Mouse (Mus musculus) liver, embryonic 14.5 days (tissue): Measurements from ENCODE around the gene Srsf1. TPM values are rescaled to one million over a fixed set of nuclear protein-coding genes. Genes with fewer than 3 reads are reported as not detected.
A peak's percentile ranks its signal among the peaks of the same experiment; 100 is the strongest.

Experiments used
- ATAC-seq: fragments of 200-750 bp; cut with Nextera tagmentation; 2 replicates; pipeline ENCODE4 v1.8.0; 2017; ENCODE audit warnings: moderate number of reproducible peaks, mild to moderate bottlenecking, moderate library complexity; ENCODE audit not compliant: insufficient read depth
- DNase-seq, 3 experiments: peaks; one replicate each; pipeline ENCODE4 v3.0.0-alpha.2; 2012 to 2013; ENCODE audit warnings: low read depth in 3 of 3, low spot score in 3 of 3
- H3K27ac ChIP-seq: fragments of 300-500 bp; sonication (generic); 2 replicates; pipeline ENCODE4 v1.5.1; 2014; ENCODE audit warnings: moderate library complexity, mild to moderate bottlenecking, control low read depth, inconsistent platforms
- H3K27me3 ChIP-seq: fragments of 300-500 bp; sonication (generic); 2 replicates; pipeline ENCODE4 v1.6.1; 2014; ENCODE audit warnings: mild to moderate bottlenecking, low read length, moderate library complexity; ENCODE audit not compliant: control insufficient read depth, insufficient read depth
- H3K36me3 ChIP-seq: fragments of 300-500 bp; sonication (generic); replicated peaks from 2 replicates; pipeline ENCODE4 v1.6.1; 2014; ENCODE audit warnings: low read depth; ENCODE audit not compliant: control insufficient read depth, insufficient read depth
- H3K4me1 ChIP-seq, 2 experiments: fragments of 200-500 bp in 1 of 2; fragments of 300-500 bp in 1 of 2; sonication (generic) in 1 of 2; replicated peaks; 2 replicates each; pipeline ENCODE4 v1.6.1; 2012 to 2014; ENCODE audit warnings: antibody characterized with exemption in 1 of 2, inconsistent platforms in 1 of 2, low read length in 1 of 2; ENCODE audit not compliant: control insufficient read depth in 2 of 2, insufficient read depth in 2 of 2
- H3K4me2 ChIP-seq: fragments of 300-500 bp; sonication (generic); 2 replicates; pipeline ENCODE4 v1.6.1; 2014; ENCODE audit warnings: low read depth, mild to moderate bottlenecking, control low read depth, moderate library complexity
- H3K4me3 ChIP-seq, 2 experiments: fragments of 200-500 bp in 1 of 2; fragments of 300-500 bp in 1 of 2; sonication (generic) in 1 of 2; 2 replicates each; pipeline ENCODE4 v1.5.1; 2012 to 2014; ENCODE audit warnings: low read depth in 2 of 2, low read length in 2 of 2, mild to moderate bottlenecking in 2 of 2, control low read depth in 1 of 2, inconsistent platforms in 1 of 2, moderate library complexity in 1 of 2; ENCODE audit not compliant: insufficient read depth in 1 of 2
- H3K9ac ChIP-seq: fragments of 300-500 bp; sonication (generic); replicated peaks from 2 replicates; pipeline ENCODE4 v1.6.1; 2014; ENCODE audit warnings: mild to moderate bottlenecking, control low read depth, moderate library complexity
- H3K9me3 ChIP-seq: fragments of 300-500 bp; sonication (generic); 2 replicates; pipeline ENCODE4 v1.6.1; 2016; ENCODE audit warnings: low read length, mixed read lengths; ENCODE audit not compliant: control insufficient read depth
- CTCF ChIP-seq: IDR thresholded peaks from 2 replicates; pipeline ENCODE4 v1.5.1; 2016; ENCODE audit warnings: antibody characterized with exemption, low read depth, control low read depth
- EP300 ChIP-seq: IDR thresholded peaks from 2 replicates; pipeline ENCODE4 v1.6.1; 2016; ENCODE audit warnings: antibody characterized with exemption, low read depth
- WGBS: fragments of 180-500 bp; shearing (Covaris S2); extraction: QIAGEN DNeasy Blood & Tissue Kit; methylation state at CpG from one replicate; pipeline ENCODE4 v1.1.7; 2014; ENCODE audit not compliant: insufficient replicate concordance; 5-methylcytosine and 5-hydroxymethylcytosine counted together
- polyA plus RNA-seq, 2 experiments: library from polyadenylated mRNA; depleted of rRNA in 1 of 2; stranded (reverse) in 1 of 2; unstranded in 1 of 2; fragments of >200 nt; fragmentation: Nextera tagmentation in 1 of 2; extraction: Ambion mirVana in 1 of 2; gene quantifications; 2 replicates each; pipeline versions ENCODE4 v1.2.1 to v1.2.3; 2012 to 2014

Gene Srsf1
- polyA plus RNA-seq, 2 experiments, result 139 to 163 TPM

GRCm38 (mm10) chr11:88053821-88054220, 6.6 kb downstream of the Srsf1 start:
- Histone ChIP-seq H3K9ac (no peak overlapping the region), H3K4me3 (no peak overlapping the region), H3K4me2 (no peak overlapping the region), H3K4me1 (peaks cover 3 to 8% of the 10 kb centered on the region in 2 experiments; a peak in 3 of 4 replicates), H3K27ac (no peak overlapping the region), H3K36me3 (peaks cover 50% of the 10 kb centered on the region), H3K27me3 (no peaks in the 10 kb centered on the region), H3K9me3 (no peaks in the 10 kb centered on the region)
- DNase-seq (no peak), ATAC-seq (no peak)
- TF ChIP-seq CTCF, result no peak
- no peak for TF ChIP-seq EP300
- WGBS, result 67% methylated on average over 3 of the region's 3 CpGs

- no peak overlapping the region for H3K4me3 ChIP-seq
- H3K36me3 ChIP-seq, result peaks cover 42% of the 10 kb centered on the region
- no peak overlapping the region for H3K4me2 ChIP-seq
- H3K27ac ChIP-seq, result no peak overlapping the region
- DNase-seq (no peak), ATAC-seq (no peak)
- TF ChIP-seq CTCF, result peak; percentile 72
- no peak for TF ChIP-seq EP300
- H3K9ac ChIP-seq, result no peak overlapping the region
- no peaks in the 10 kb centered on the region for H3K9me3 ChIP-seq
- 55% methylated on average over 1 of the region's 1 CpGs for WGBS
- H3K27me3 ChIP-seq, result no peaks in the 10 kb centered on the region
- peaks cover 2 to 8% of the 10 kb centered on the region in 2 experiments; a peak in 3 of 4 replicates for H3K4me1 ChIP-seq
Observed at GRCm38 (mm10) chr11:88054589-88054988, 7.4 kb downstream of the Srsf1 start.

- 74% methylated on average over 2 of the region's 2 CpGs for WGBS
Observed at GRCm38 (mm10) chr11:88055777-88056176, 8.6 kb downstream of the Srsf1 start.

GRCm38 (mm10) chr11:88057788-88058187, 10.6 kb downstream of the Srsf1 start:
- H3K4me2 ChIP-seq, result no peak overlapping the region

More at GRCm38 (mm10) chr11:88055777-88056176, 8.6 kb downstream of the Srsf1 start:
- H3K4me1 ChIP-seq, result peaks cover 2% of the 10 kb centered on the region in 2 experiments; a peak in 1 of 4 replicates
- no peak overlapping the region for H3K9ac ChIP-seq
- H3K4me3 ChIP-seq, result no peak overlapping the region
- peaks cover 31% of the 10 kb centered on the region for H3K36me3 ChIP-seq
- no peaks in the 10 kb centered on the region for H3K9me3 ChIP-seq
- DNase-seq, result no peak
- no peak for ATAC-seq
- TF ChIP-seq EP300 (no peak), CTCF (no peak)
- no peak overlapping the region for H3K4me2 ChIP-seq
- no peaks in the 10 kb centered on the region for H3K27me3 ChIP-seq
- H3K27ac ChIP-seq, result no peak overlapping the region

GRCm38 (mm10) chr11:88059141-88059540, 12.0 kb downstream of the Srsf1 start:
- no peak overlapping the region for H3K27ac ChIP-seq
- H3K4me3 ChIP-seq, result no peak overlapping the region
- TF ChIP-seq CTCF (peak; percentile 84), EP300 (no peak)
- DNase-seq, result no peak
- H3K9me3 ChIP-seq, result no peaks in the 10 kb centered on the region
- H3K27me3 ChIP-seq, result no peaks in the 10 kb centered on the region
- peak; percentile 61 for ATAC-seq
- WGBS, result 49% methylated on average over 2 of the region's 2 CpGs
- H3K36me3 ChIP-seq, result peaks cover 10% of the 10 kb centered on the region
- no peak overlapping the region for H3K4me2 ChIP-seq
- no peak overlapping the region for H3K9ac ChIP-seq
- 0 out of 4 replicates have a peak, but pooled peaks cover 0 to 2% of the 10 kb centered on the region in 2 experiments for H3K4me1 ChIP-seq

More at GRCm38 (mm10) chr11:88057788-88058187, 10.6 kb downstream of the Srsf1 start:
- Histone ChIP-seq H3K9ac (no peak overlapping the region), H3K4me1 (0 out of 4 replicates have a peak, but pooled peaks cover 0 to 2% of the 10 kb centered on the region in 2 experiments), H3K9me3 (no peaks in the 10 kb centered on the region), H3K4me3 (no peak overlapping the region), H3K27ac (no peak overlapping the region), H3K36me3 (peaks cover 17% of the 10 kb centered on the region), H3K27me3 (no peaks in the 10 kb centered on the region)
- WGBS, result 66% methylated on average over 2 of the region's 2 CpGs
- TF ChIP-seq CTCF (peak; percentile 15; the same call in 1 of the 2 replicates), EP300 (no peak)
- DNase-seq, result no peak
- no peak for ATAC-seq
